Mouse (Mus musculus) adrenal gland, postnatal 25 days (tissue): ENCODE measurements at regions not wholly inside any gene's neighbourhood (a gene's known extent, or its start where the extent isn't known, plus 50 kb on each side); places are given as distances from the start of the nearest gene placed in this dataset.
A peak's percentile ranks its signal among the peaks of the same experiment; 100 is the strongest.

Experiments used
- DNase-seq: peaks from one replicate; pipeline ENCODE4 v3.0.0; 2021; ENCODE audit warnings: mixed read lengths

DNA sequence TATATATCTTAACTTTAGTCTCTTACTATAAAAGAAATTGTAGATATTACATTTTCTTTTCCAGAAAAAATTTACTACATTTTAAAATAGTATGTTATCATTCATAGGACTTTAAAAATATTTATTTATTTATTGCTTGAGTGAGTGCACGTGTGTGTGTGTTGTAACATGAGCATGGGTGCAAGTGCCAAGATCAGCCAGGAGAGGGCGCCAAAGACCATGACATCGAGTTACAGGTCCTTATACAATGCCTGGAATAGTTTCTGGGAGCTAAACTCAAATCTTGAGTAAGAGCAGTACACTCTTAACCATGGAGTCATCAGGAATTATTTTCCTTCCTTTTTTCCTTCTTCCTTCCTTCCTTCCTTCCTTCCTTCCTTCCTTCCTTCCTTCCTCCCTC lies 185.4 kb upstream of the Mageb4 start:
- peak; percentile 47 for DNase-seq
